Mouse (Mus musculus) ES-E14 (cell line): ENCODE measurements around the gene Ccl3. TPM values are rescaled to one million over a fixed set of nuclear protein-coding genes. Genes with fewer than 3 reads are reported as not detected.

Experiments used
- DNase-seq: peaks from one replicate; pipeline ENCODE4 v3.0.0-alpha.2; 2013; ENCODE audit warnings: low read depth, low spot score
- H3K27ac ChIP-seq: 2 replicates; pipeline ENCODE4 v1.5.1; 2012; ENCODE audit warnings: low read depth, mild to moderate bottlenecking, low read length, moderate library complexity, mixed read lengths; ENCODE audit not compliant: poor library complexity, insufficient read depth, severe bottlenecking
- H3K36me3 ChIP-seq: 2 replicates; pipeline ENCODE4 v1.6.1; 2012; ENCODE audit warnings: mild to moderate bottlenecking, low read length, moderate library complexity, mixed read lengths; ENCODE audit not compliant: control insufficient read depth, poor library complexity, insufficient read depth, severe bottlenecking
- H3K4me1 ChIP-seq, 2 experiments: fragments of 150-350 bp in 1 of 2; sonication (generic) in 1 of 2; 2 replicates each; pipeline ENCODE4 v1.6.1; 2012; ENCODE audit warnings: low read length in 2 of 2, mild to moderate bottlenecking in 1 of 2, mixed read lengths in 1 of 2; ENCODE audit not compliant: control insufficient read depth in 2 of 2, insufficient read depth in 2 of 2, poor library complexity in 1 of 2
- H3K4me3 ChIP-seq, 2 experiments: fragments of 150-350 bp in 1 of 2; sonication (generic) in 1 of 2; 2 replicates each; pipeline ENCODE4 v1.5.1; 2012; ENCODE audit warnings: low read length in 2 of 2, low read depth in 1 of 2, mild to moderate bottlenecking in 1 of 2, mixed read lengths in 1 of 2; ENCODE audit not compliant: insufficient read depth in 1 of 2, poor library complexity in 1 of 2, severe bottlenecking in 1 of 2
- H3K9ac ChIP-seq: 2 replicates; pipeline ENCODE4 v1.6.1; 2012; ENCODE audit warnings: low read depth, mild to moderate bottlenecking, low read length, mixed read lengths; ENCODE audit not compliant: poor library complexity, insufficient read depth, severe bottlenecking
- H3K9me3 ChIP-seq: fragments of 150-350 bp; sonication (generic); 2 replicates; pipeline ENCODE4 v1.6.1; 2012; ENCODE audit warnings: low read depth, mild to moderate bottlenecking, low read length; ENCODE audit not compliant: control insufficient read depth, insufficient read depth
- CHD2 ChIP-seq: IDR thresholded peaks from 2 replicates; pipeline ENCODE4 v1.6.1; 2014; ENCODE audit warnings: mild to moderate bottlenecking, low read depth, low read length, inconsistent platforms
- HCFC1 ChIP-seq: IDR thresholded peaks from 2 replicates; pipeline ENCODE4 v1.6.1; 2012; ENCODE audit warnings: low read length, inconsistent platforms, borderline replicate concordance; ENCODE audit not compliant: insufficient read depth
- MAFK ChIP-seq: IDR thresholded peaks from 2 replicates; pipeline ENCODE4 v1.6.1; 2014; ENCODE audit warnings: mild to moderate bottlenecking, low read depth, low read length, inconsistent platforms; ENCODE audit not compliant: insufficient read depth
- ZC3H11A ChIP-seq: IDR thresholded peaks from 2 replicates; pipeline ENCODE4 v1.6.1; 2012; ENCODE audit warnings: low read depth, mild to moderate bottlenecking, inconsistent platforms, low read length, borderline replicate concordance
- ZNF384 ChIP-seq: IDR thresholded peaks from 2 replicates; pipeline ENCODE4 v1.6.1; 2012; ENCODE audit warnings: low read depth, low read length, inconsistent platforms
- in situ Hi-C, 2 experiments: fragments of 600-800 bp; cut with MboI; formaldehyde crosslinking; loops; one replicate each; pipeline ENCODE4 v1.15.1; 2025; ENCODE audit warnings: low sequenced_read_pairs in 2 of 2, inconsistent platforms in 1 of 2; ENCODE audit not compliant: unreplicated experiment in 2 of 2
- total RNA-seq: library from RNA; depleted of rRNA; stranded (reverse); fragments of 300-350 nt; gene quantifications from 2 replicates; pipeline ENCODE4 v1.2.3, GENCODE M21; 2012; rRNA removed

Gene Ccl3
- total RNA-seq: 1.1 and 1.3 TPM in 2 replicates

GRCm38 (mm10) chr11:83649305-83649841, at the start of gene Ccl3:
Gene Ccl3 (minus strand): TSS chr11:83649355.
- Histone ChIP-seq H3K36me3 (no peaks in the 10 kb centered on the region), H3K9ac (no peak within 1 kb of the TSS), H3K4me1 (no peaks in the 10 kb centered on the region), H3K4me3 (no peak within 1 kb of the TSS), H3K27ac (no peak within 1 kb of the TSS), H3K9me3 (no peaks in the 10 kb centered on the region)
- no peak for TF ChIP-seq MAFK
- TF ChIP-seq ZNF384: no peak
- TF ChIP-seq HCFC1: no peak
- TF ChIP-seq ZC3H11A: no peak
- no peak for TF ChIP-seq CHD2
- DNase-seq: no peak
- in situ Hi-C loops: no loop called here

DNA sequence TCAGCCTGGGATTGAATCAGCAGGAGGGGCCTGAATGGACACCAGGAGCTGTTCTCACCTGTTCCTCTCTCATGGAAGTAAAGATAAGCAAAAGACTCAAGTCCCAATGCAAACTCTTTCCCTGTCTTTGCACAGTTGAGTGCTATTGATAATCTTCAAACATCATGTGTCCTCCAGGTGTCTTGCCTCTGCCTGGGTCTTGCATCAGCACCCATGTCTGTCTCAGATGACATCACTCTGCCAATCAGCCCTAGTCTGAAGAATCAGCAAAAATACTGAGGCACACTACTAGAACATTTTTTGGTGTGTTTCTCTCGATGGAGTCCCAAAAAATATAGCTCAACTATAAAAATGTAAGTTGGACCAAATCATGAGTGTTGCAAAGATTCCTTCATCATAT, 42.9 kb upstream of the Ccl3 start:
- TF ChIP-seq MAFK (no peak), HCFC1 (no peak), ZNF384 (no peak), ZC3H11A (no peak), CHD2 (no peak)
- H3K9me3 ChIP-seq: no peaks in the 10 kb centered on the region
- DNase-seq: no peak
- in situ Hi-C loops: no loop called here
- no peak overlapping the region for H3K4me3 ChIP-seq
- H3K27ac ChIP-seq: no peak overlapping the region
- H3K4me1 ChIP-seq: no peaks in the 10 kb centered on the region
- no peaks in the 10 kb centered on the region for H3K36me3 ChIP-seq
- H3K9ac ChIP-seq: no peak overlapping the region

- H3K9me3 ChIP-seq: no peaks in the 10 kb centered on the region
- no peaks in the 10 kb centered on the region for H3K36me3 ChIP-seq
- no peaks in the 10 kb centered on the region for H3K4me1 ChIP-seq
- TF ChIP-seq CHD2 (no peak), ZNF384 (no peak), HCFC1 (no peak), ZC3H11A (no peak), MAFK (no peak)
- in situ Hi-C loops: no loop called here
- no peak for DNase-seq
- H3K4me3 ChIP-seq: no peak overlapping the region
- H3K9ac ChIP-seq: no peak overlapping the region
- no peak overlapping the region for H3K27ac ChIP-seq
Observed at GRCm38 (mm10) chr11:83689918-83690317, 40.8 kb upstream of the Ccl3 start.

DNA sequence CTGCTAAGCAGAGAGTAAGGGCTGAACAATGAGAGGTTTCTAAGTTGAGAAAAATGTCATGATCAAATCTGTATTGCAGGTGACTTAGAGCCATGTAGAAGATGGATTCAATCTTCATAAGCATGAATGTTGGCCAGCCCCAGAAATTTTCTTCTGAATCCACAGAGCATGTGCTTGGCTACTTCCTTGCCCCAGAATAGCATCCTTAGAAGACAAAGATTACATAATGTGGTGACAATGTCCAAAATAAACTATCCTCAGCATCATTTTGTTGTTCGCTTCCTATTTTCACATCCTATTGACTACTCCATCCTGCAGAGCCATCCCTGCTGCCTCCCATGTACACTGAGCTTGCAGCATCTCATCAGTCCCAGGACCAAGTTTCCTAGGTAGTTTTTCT, 26.5 kb upstream of the Ccl3 start:
- H3K4me1 ChIP-seq: no peaks in the 10 kb centered on the region
- H3K9ac ChIP-seq: no peak overlapping the region
- H3K27ac ChIP-seq: no peak overlapping the region
- TF ChIP-seq HCFC1 (no peak), ZNF384 (no peak), ZC3H11A (no peak), CHD2 (no peak), MAFK (no peak)
- in situ Hi-C loops: no loop called here
- no peak for DNase-seq
- no peak overlapping the region for H3K4me3 ChIP-seq
- no peaks in the 10 kb centered on the region for H3K36me3 ChIP-seq
- no peaks in the 10 kb centered on the region for H3K9me3 ChIP-seq

DNA sequence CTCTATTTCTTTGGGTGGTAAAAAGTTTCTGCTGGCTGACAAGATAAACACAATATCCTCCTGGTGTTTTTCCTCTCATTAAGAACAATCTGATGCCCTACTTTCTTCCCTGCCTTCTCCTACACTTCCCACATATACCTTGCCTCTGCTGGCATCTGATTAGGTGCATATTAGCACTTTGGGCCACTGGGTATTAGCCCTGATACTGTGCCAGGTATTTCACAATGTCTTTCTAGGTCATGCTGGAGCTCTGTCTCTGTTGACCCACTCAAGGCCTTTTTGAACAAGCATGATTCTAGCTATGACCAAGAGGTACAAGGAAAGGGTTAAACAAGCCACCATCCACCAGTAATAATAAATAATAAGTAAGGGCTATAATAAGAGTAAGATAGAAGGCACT, 22.6 kb upstream of the Ccl3 start:
- no peaks in the 10 kb centered on the region for H3K36me3 ChIP-seq
- H3K9ac ChIP-seq: no peak overlapping the region
- in situ Hi-C loops: no loop called here
- TF ChIP-seq HCFC1 (no peak), MAFK (no peak), CHD2 (no peak)
- H3K4me3 ChIP-seq: no peak overlapping the region
- no peak for DNase-seq
- H3K27ac ChIP-seq: no peak overlapping the region
- no peaks in the 10 kb centered on the region for H3K9me3 ChIP-seq
- no peaks in the 10 kb centered on the region for H3K4me1 ChIP-seq
